Mouse (Mus musculus) limb, embryonic 12.5 days (tissue): ENCODE results near the gene Inhbc. TPM values are rescaled to one million over a fixed set of nuclear protein-coding genes. Genes with fewer than 3 reads are reported as not detected.

ENCODE experiments used
- ATAC-seq: fragments of 200-750 bp; cut with Nextera tagmentation; 2 replicates; pipeline ENCODE4 v1.8.0; 2017; ENCODE audit warnings: low read depth, moderate TSS enrichment; ENCODE audit not compliant: insufficient number of reproducible peaks, insufficient read depth, low FRiP score, low TSS enrichment
- H3K27ac ChIP-seq: fragments of 300-500 bp; sonication (generic); 2 replicates; pipeline ENCODE4 v1.5.1; 2016; ENCODE audit warnings: mild to moderate bottlenecking, moderate library complexity
- H3K27me3 ChIP-seq: fragments of 300-500 bp; sonication (generic); 2 replicates; pipeline ENCODE4 v1.6.1; 2016; ENCODE audit warnings: mild to moderate bottlenecking, moderate library complexity
- H3K36me3 ChIP-seq: fragments of 300-500 bp; sonication (generic); 2 replicates; pipeline ENCODE4 v1.6.1; 2016; ENCODE audit warnings: mild to moderate bottlenecking, moderate library complexity
- H3K4me1 ChIP-seq: fragments of 300-500 bp; sonication (generic); replicated peaks from 2 replicates; pipeline ENCODE4 v1.6.1; 2016
- H3K4me2 ChIP-seq: fragments of 300-500 bp; sonication (generic); 2 replicates; pipeline ENCODE4 v1.6.1; 2016; ENCODE audit warnings: mild to moderate bottlenecking, moderate library complexity
- H3K4me3 ChIP-seq: fragments of 300-500 bp; sonication (generic); replicated peaks from 2 replicates; pipeline ENCODE4 v1.5.1; 2016; ENCODE audit warnings: mild to moderate bottlenecking
- H3K9ac ChIP-seq: fragments of 300-500 bp; sonication (generic); replicated peaks from 2 replicates; pipeline ENCODE4 v1.6.1; 2016; ENCODE audit warnings: mild to moderate bottlenecking, moderate library complexity
- H3K9me3 ChIP-seq: fragments of 300-500 bp; sonication (generic); 2 replicates; pipeline ENCODE4 v1.6.1; 2016; ENCODE audit warnings: mild to moderate bottlenecking, moderate library complexity
- WGBS: fragments of 180-500 bp; shearing (Covaris S2); methylation state at CpG from one replicate; pipeline ENCODE4 v1.1.7; 2016; 5-methylcytosine and 5-hydroxymethylcytosine counted together
- polyA plus RNA-seq: library from polyadenylated mRNA; unstranded; fragments of >200 nt; fragmentation: Nextera tagmentation; extraction: Ambion mirVana; gene quantifications from 2 replicates; pipeline ENCODE4 v1.2.1, GENCODE M21; 2016

Inhbc gene
- not detected in 2 replicates for polyA plus RNA-seq

DNA sequence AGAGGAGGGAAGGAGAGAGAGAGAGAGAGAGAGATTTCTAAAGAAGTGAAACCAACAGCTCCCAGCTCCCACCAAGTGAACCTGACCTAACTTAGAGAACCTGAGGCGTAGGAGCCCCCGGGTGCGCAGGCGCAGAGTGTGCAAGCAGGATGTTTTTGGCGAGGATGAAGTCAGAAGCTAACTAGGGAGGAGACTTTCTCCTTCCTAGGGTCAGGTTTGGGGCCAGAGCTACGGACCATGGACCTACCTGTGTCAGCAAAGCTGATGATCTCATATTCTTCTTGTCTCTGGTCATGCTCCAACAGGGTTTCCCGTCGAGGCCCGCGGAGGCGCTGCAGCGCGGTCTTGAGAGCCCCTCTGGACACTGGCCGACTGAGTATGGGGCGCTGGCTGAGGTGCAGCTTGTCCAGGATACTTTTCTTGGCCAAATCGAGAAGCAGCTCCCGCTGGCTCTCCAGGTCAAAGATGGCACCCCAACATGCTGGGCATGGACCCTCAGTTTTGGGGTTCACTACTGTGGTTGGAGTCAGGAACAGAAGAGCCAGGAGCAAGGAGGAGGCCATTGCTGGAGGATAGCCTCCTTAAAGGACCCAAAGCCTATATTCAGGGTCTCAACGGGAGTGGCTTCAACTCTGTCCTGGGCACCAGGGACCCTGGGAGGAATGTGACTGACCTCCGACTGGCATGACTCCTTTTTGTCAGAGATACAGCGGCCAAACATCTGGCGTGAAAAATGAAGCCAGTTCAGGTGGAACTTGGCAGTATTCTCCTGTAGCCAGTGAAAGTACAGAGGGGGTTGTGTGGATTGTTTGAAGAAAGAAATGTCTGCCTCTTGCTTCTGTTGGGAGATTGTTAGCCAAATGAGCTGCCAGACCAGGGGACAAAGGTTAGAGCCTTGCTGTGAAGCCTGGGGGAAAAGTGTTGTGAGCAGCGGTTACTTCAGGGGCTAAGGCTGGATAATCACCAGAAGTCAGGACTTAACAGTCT, at the start of gene Inhbc:
Gene Inhbc, minus strand, starts transcription at position 598 of the 987 bp plus-strand sequence.
- no peak within 1 kb of the TSS for H3K27ac ChIP-seq
- H3K4me2 ChIP-seq = no peak within 1 kb of the TSS
- 0 out of 2 replicates have a peak, but pooled peaks cover 3% of the 10 kb centered on the region for H3K9me3 ChIP-seq
- no peaks in the 10 kb centered on the region for H3K27me3 ChIP-seq
- no peak within 1 kb of the TSS for H3K4me3 ChIP-seq
- H3K36me3 ChIP-seq = no peaks in the 10 kb centered on the region
- WGBS = 78% methylated on average over 22 of the region's 22 CpGs
- H3K4me1 ChIP-seq = peaks cover 10% of the 10 kb centered on the region; the same call in 1 of the 2 replicates
- no peak within 1 kb of the TSS for H3K9ac ChIP-seq
- ATAC-seq = no peak

DNA sequence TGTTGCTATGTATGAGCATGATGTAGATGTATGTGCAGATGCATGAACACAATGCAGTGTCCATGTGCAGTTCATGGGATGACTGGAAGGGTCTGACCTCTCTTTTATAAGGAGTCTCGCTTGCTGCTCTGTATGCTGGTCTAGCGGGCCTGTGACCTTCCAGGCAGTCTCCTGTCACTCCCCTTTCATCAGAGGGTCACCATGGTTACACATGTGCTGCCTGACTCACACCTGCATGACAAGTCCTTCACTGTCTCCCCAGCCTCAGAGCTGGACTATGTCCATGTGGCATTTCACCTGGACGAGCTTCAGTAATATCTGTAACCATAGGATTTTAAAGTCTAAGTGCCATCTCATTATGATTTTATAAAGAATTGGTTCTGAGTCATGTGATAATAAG, 43.9 kb upstream of the Inhbc start:
- no peaks in the 10 kb centered on the region for H3K36me3 ChIP-seq
- no peaks in the 10 kb centered on the region for H3K9me3 ChIP-seq
- H3K4me3 ChIP-seq = no peak overlapping the region
- no peak for ATAC-seq
- 71% methylated on average over 3 of the region's 3 CpGs for WGBS
- H3K9ac ChIP-seq = no peak overlapping the region
- no peaks in the 10 kb centered on the region for H3K27me3 ChIP-seq
- no peak overlapping the region for H3K4me2 ChIP-seq
- no peak overlapping the region for H3K27ac ChIP-seq
- H3K4me1 ChIP-seq = 0 out of 2 replicates have a peak, but pooled peaks cover 5% of the 10 kb centered on the region

DNA sequence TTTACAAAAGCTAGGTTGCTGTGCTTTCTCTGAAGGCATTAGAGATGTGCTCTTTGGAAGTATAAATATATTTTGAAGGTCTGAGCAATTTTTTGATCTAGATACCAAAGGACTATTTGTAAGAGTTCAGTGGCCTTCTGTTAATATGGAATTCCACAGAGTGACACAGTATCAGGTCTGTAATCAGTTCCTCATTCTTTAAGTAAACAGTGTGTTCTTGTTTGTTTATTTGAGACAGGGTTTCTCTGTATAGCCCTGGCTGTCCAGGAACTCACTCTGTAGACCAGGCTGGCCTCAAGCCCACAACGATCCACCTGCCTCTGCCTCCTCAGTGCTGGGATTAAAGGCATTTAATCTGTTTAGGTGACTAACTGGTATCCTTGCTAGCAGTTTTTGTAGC, 43.4 kb upstream of the Inhbc start:
- H3K27me3 ChIP-seq = no peaks in the 10 kb centered on the region
- no peak for ATAC-seq
- WGBS = 81% methylated on average over 1 of the region's 1 CpGs
- H3K4me2 ChIP-seq = no peak overlapping the region
- H3K36me3 ChIP-seq = no peaks in the 10 kb centered on the region
- no peak overlapping the region for H3K27ac ChIP-seq
- H3K4me1 ChIP-seq = no peaks in the 10 kb centered on the region
- H3K9me3 ChIP-seq = no peaks in the 10 kb centered on the region
- no peak overlapping the region for H3K9ac ChIP-seq
- H3K4me3 ChIP-seq = no peak overlapping the region

DNA sequence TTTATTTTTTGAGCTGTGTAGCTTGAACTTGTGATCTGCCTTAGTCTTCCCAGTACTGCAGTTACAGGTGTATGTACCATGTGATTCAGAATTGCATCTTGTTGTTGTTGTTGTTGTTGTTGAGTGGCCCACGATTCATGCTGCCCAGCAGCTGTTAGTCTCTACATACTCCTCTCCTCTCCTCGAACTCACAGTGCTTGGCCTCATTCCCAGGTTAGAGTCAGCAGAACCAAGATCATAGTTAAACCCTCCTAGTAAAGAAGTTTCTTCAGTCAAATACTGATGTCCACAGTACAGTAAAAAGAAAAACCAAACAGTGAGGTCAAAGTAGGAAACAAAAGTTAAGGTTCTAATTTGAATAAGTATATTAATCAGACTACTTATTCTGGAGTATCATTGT, 42.5 kb upstream of the Inhbc start:
- H3K36me3 ChIP-seq = no peaks in the 10 kb centered on the region
- H3K27ac ChIP-seq = no peak overlapping the region
- H3K9ac ChIP-seq = no peak overlapping the region
- no peak overlapping the region for H3K4me2 ChIP-seq
- H3K4me3 ChIP-seq = no peak overlapping the region
- no peaks in the 10 kb centered on the region for H3K4me1 ChIP-seq
- H3K27me3 ChIP-seq = no peaks in the 10 kb centered on the region
- H3K9me3 ChIP-seq = no peaks in the 10 kb centered on the region
- WGBS = 81% methylated on average over 2 of the region's 2 CpGs
- ATAC-seq = no peak

DNA sequence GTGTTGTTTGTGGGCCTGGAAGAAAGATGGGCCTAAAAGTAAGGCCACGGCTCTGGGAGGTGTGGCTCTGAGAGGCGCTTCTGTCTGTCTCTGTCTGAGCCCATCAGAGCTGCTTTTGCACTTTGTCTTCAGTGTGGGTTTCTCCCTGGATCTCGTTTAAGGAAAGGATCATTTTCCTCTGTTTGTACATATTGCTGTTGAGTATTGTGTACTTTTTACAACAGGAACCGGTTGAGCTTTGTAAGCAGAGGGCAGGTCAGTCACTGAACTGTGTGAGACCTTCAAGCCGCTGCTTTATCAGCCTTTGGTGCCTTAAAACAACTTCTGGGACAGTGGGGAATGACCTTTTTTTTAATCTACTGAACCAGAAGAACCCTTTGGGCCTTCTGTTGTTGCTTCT, 41.9 kb upstream of the Inhbc start:
- Histone ChIP-seq H3K9ac (no peak overlapping the region), H3K4me1 (no peaks in the 10 kb centered on the region), H3K4me2 (no peak overlapping the region), H3K9me3 (no peaks in the 10 kb centered on the region), H3K27me3 (no peaks in the 10 kb centered on the region), H3K27ac (no peak overlapping the region), H3K4me3 (no peak overlapping the region), H3K36me3 (no peaks in the 10 kb centered on the region)
- WGBS = 61% methylated on average over 5 of the region's 5 CpGs
- no peak for ATAC-seq

DNA sequence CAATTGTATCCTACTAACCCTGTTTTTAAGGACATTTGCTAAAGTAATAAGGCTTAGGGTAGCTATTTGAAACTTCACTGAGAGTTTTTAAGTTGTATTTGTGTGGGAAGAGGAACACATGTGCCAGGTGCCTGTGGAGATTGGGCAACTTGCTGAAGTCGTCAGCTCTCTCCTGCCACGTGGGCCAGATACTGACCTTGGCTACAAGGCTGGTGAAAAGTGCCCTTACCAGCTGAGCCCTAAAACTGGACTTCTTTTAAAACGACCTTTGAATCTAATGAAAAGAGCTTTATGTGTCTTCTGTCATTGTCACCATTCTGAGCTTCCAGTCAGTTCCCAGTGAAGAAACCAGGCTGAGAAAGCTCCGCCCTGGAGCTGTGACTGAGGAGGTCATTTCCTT, 37.2 kb upstream of the Inhbc start:
- no peak overlapping the region for H3K4me3 ChIP-seq
- H3K27ac ChIP-seq = no peak overlapping the region
- H3K27me3 ChIP-seq = no peaks in the 10 kb centered on the region
- no peaks in the 10 kb centered on the region for H3K4me1 ChIP-seq
- H3K9me3 ChIP-seq = no peaks in the 10 kb centered on the region
- WGBS = 67% methylated on average over 4 of the region's 4 CpGs
- no peak overlapping the region for H3K4me2 ChIP-seq
- H3K9ac ChIP-seq = no peak overlapping the region
- peaks cover 10% of the 10 kb centered on the region for H3K36me3 ChIP-seq
- no peak for ATAC-seq

DNA sequence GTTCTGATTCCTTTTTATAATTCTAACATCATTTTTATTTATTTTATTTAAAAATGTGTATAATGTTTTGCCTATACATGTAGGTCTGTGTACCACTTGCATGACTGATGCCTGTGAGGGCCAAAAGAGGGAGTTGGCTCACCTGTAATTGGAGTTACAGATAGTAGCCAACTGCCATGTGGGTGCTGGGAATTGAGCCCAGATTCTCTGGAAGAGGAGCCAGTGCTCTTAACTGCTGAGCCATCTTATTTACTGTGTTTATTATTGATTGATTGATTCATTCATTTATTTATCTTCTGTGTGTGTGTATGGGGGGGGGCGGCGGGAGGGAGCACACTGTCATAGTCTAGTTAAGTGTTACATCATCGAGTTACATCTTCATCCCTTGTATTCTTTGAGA, 34.5 kb upstream of the Inhbc start:
- Histone ChIP-seq H3K4me3 (no peak overlapping the region), H3K36me3 (peaks cover 37% of the 10 kb centered on the region), H3K27ac (no peak overlapping the region), H3K27me3 (no peaks in the 10 kb centered on the region), H3K9me3 (no peaks in the 10 kb centered on the region), H3K4me1 (no peaks in the 10 kb centered on the region), H3K9ac (no peak overlapping the region), H3K4me2 (no peak overlapping the region)
- 93% methylated on average over 3 of the region's 3 CpGs for WGBS
- ATAC-seq = no peak

DNA sequence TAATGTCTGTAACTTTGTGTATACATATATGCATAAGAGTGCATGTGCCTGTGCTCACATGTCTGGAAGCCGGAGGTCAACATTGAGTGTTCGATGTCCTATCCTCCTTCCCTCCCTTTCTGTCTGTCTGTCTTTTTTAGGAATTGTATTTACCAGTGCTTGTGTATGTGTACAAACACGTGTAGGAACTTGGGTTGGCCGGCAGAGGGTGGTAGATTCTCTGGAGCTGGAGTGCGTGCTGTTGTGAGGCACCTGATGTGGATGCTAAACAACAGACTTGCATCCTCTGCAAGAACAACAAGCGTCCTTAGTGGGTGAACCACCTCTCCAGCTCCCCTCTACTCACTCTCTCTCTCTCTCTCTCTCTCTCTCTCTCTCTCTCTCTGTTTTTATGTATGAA, 21.5 kb upstream of the Inhbc start:
- H3K27me3 ChIP-seq = no peaks in the 10 kb centered on the region
- H3K4me1 ChIP-seq = no peaks in the 10 kb centered on the region
- no peak overlapping the region for H3K4me2 ChIP-seq
- WGBS = 77% methylated on average over 6 of the region's 6 CpGs
- H3K36me3 ChIP-seq = peaks cover 42% of the 10 kb centered on the region
- H3K4me3 ChIP-seq = no peak overlapping the region
- ATAC-seq = no peak
- H3K9ac ChIP-seq = no peak overlapping the region
- no peak overlapping the region for H3K27ac ChIP-seq
- no peaks in the 10 kb centered on the region for H3K9me3 ChIP-seq

DNA sequence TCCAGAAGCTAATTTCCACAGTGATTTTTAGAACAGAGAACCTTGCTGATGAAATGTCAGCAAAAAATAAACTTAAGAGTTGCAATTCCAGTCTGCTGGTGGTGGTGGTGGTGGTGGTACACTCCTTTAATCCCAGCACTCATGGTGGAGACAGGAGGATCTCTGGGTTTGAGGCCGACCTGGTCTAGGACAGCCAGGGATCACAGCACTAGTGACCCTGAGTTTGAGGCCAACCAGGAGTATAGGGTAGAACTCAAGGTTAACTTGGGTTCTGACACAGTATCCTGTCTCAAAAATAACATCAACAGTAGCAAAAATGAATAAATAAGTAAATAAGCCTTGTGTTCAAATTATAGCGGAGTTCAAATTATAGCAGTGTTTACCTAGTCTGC, 11.5 kb upstream of the Inhbc start:
- ATAC-seq = no peak
- H3K4me3 ChIP-seq = peak overlapping the region; percentile 61
- peaks cover 10% of the 10 kb centered on the region for H3K4me1 ChIP-seq
- H3K27me3 ChIP-seq = no peaks in the 10 kb centered on the region
- 0 out of 2 replicates have a peak, but pooled peaks cover 5% of the 10 kb centered on the region for H3K36me3 ChIP-seq
- peak overlapping the region; percentile 96 for H3K27ac ChIP-seq
- 56% methylated on average over 2 of the region's 2 CpGs for WGBS
- H3K4me2 ChIP-seq = peak overlapping the region; percentile 65
- H3K9me3 ChIP-seq = no peaks in the 10 kb centered on the region
- peak overlapping the region; percentile 78; the same call in 1 of the 2 replicates for H3K9ac ChIP-seq

DNA sequence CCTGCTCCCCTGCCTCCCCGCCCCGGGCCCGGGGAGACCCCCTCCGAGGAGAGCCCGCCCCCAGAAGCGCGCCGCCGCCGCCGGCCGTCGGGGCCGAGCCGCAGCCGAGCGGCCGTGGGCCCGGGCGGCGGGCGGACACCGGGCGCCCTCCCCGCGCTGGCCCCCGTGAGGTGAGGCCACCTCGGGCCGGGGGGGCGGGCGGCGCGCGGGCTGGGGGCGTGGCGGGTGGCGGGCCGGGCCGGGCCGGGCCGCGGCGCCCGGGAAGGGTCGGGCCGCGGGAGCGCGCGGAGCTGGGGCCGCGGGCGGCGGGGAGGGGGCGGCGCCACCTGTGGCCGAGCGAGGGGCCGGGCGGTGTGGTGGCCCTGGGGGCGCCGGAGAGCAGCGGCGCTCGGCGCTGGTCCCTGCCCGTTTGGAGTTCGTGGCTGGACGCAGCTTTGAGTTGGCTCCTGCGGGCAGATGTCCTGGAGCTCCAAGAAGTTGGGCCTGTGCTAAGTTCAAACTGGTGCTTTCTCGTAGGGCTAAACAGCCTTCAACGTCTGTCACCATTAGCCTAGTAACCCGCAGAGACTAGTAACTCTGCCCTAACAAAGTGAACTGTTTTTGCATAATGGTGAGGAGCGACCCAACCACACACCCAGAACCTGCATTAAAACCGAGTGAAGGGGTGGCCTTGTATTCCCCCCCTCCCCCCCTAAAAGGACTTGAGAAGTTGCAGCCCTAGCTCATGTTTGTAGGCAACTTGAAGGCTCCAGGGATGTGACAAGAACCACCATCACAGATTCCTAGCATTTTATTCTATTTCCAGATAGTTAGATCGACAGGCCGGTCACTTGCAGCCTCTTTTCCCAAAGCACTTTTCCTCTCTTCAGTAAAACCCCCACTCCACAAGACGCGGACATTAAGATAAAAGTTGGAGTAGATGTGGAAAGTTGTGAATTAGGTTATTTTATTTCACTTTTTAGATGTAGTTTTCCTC, 10.8 kb upstream of the Inhbc start:
- Histone ChIP-seq H3K27ac (peak overlapping the region; percentile 96), H3K36me3 (0 out of 2 replicates have a peak, but pooled peaks cover 5% of the 10 kb centered on the region), H3K9me3 (no peaks in the 10 kb centered on the region), H3K4me2 (peak overlapping the region; percentile 65), H3K4me1 (peaks cover 10% of the 10 kb centered on the region), H3K9ac (peak overlapping the region; percentile 78), H3K27me3 (no peaks in the 10 kb centered on the region), H3K4me3 (peak overlapping the region; percentile 61)
- WGBS = 3% methylated on average over 44 of the region's 79 CpGs
- peak; percentile 81 for ATAC-seq

DNA sequence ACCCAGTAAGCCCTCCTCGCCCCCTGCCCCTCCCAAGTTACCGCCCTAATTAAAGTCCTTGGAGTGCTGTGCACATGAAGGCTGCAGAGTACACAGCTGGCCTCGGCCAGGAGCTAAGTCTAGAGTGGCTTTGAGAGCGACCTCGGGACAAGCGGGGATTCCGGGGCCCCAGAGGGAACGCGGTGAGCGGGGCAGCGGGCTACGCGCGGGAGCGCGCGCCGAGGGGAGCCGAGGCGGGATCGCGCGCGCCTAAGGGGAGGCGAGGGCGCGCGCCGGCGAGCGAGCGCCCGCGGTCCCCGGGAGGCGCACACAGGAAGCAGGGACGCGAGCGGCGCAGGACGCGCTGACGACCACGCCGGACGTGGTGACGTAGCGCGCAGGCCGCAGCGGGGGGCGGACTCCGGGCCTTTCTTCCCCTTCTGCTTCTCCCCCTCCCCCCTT, 10.0 kb upstream of the Inhbc start, which contains the start of gene R3hdm2:
Gene R3hdm2, plus strand, starts transcription at position 77 of the 441 bp plus-strand sequence.
- no peaks in the 10 kb centered on the region for H3K27me3 ChIP-seq
- H3K4me2 ChIP-seq = peak within 1 kb of the TSS; percentile 65
- peaks cover 10% of the 10 kb centered on the region for H3K4me1 ChIP-seq
- peak within 1 kb of the TSS; percentile 61 for H3K4me3 ChIP-seq
- H3K36me3 ChIP-seq = 0 out of 2 replicates have a peak, but pooled peaks cover 5% of the 10 kb centered on the region
- H3K9me3 ChIP-seq = no peaks in the 10 kb centered on the region
- WGBS = under 1% methylated on average over 45 of the region's 53 CpGs
- H3K9ac ChIP-seq = peak within 1 kb of the TSS; percentile 78
- peak within 1 kb of the TSS; percentile 96 for H3K27ac ChIP-seq
- peak; percentile 92 for ATAC-seq
